Mouse (Mus musculus): ENCODE measurements around the gene Cadps2. TPM values are rescaled to one million over a fixed set of nuclear protein-coding genes. Genes with fewer than 3 reads are reported as not detected.

Gene Cadps2
- 1.2 TPM in 2 replicates for polyA plus RNA-seq (2012; rRNA removed)

DNA sequence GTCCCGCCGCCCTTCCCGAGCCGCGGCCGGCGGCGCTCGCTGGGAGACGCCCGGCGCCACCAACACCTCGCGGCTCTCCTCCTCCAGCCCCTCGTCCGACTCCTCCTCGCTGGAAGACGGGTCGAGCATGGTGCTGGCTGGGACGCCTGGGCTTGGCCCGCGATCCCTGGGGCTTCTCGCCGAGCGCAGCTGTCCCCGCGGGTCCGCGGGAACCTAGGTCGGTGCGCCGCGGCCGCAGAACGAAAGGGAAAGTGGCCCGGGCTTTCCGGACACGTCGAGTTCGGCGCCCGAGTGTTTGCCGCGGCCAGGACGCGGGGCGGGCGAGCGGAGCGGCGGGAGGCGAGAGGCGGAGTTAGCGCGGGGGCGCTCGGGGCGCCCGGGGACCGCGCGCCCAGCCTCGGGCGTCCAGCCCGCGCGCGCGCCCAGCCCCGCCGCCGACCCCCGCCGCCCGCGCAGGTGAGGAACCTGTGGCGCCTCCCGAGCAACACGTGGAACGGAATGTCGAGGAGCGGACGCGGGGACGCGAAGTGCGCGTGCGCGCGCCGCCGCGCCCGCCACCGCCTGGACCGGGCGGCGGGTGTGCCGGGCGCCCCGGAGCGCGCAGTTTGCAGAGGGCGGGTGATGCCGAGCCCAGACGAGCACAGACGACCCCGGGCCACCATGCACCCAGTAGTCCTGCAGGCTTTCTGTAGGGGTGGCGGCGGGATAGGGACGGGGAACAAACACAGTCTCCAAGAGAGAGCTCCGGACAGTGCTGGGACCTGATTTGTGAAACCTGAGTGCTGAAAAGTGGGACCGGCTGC, at the start of gene Cadps2:
Gene Cadps2 (minus strand): TSS at position 413 of the 803 bp plus-strand sequence.

DNA sequence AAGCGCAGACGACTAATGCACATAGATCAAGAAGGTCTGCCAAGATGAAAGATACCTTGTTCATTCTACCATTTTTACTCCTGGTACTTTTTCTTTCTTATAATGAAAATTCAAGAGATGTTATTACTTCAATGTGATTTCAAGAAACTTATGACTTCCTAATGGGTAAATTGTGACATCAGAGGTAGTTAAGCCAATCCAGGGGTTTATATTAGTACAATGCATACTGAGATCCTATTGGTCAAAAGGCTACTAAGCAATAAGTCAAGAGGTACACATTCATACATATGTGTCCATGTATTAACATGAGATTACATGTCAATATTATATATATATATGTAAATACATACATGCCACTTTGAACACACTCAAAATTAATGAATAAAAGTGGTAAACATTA, 184.2 kb downstream of the Cadps2 start, which contains the start of gene Rnf148:
Gene Rnf148 (minus strand): TSS at position 101 of the 400 bp plus-strand sequence.

DNA sequence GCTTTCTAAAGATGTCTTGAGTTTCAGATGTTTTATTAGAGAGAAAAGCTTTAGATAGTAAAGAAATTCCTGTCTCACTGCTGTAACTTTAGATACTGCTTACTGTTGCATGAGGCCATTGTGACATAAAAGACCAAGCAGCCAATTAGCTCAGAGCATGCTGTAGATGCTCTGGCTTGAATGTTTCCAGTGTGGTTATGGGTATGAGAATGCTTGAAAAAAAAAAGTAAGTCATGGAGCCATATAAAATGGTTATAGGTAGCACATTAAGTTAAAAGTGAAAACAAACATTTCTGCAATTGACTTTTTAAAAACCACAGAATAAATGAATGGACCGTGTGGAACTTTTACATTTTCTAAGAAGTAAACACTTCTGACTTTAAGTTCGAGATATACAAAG, 189.0 kb downstream of the Cadps2 start, which contains the start of gene Rnf133:
Gene Rnf133 (minus strand): TSS at position 101 of the 400 bp plus-strand sequence.

DNA sequence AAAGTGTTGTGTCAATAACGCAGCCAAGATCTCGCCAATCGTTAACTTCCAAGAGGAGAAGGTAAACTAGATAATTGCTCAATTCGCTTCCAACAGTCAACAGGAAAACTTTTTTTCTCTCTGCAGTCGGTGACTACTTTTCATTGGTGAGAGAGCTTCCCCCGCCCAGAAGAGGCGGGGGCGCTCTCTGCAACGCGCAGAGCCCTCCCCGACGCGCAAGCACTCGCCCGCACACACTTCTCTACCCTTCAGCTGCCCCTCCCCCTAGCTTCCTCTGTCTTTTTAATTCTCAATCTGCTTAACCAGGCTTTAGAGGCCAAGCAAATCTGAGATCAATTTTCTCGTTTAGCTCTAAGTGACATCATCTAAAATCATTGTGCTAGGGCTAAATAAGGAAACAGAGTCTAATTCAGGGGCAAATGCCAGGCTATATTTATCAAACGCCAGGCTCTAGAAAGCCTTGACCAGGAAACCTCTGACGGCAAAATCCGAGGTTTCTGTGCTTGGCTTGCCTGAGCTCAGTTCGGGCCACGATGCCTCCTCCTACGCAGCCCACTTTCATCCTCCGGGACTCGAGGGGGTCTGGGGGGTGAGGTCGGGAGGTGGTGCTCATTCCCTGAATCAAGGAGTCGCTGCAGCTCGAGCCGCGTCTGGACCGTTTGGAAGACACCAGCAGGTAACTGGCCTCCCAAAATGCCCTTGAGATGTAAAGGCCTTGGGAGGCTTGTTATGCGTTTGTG, 590.7 kb downstream of the Cadps2 start, which contains the start of gene Fezf1:
Gene Fezf1 (minus strand): TSS at position 50 of the 740 bp plus-strand sequence.

Other genes with a start within 250 kb of the Cadps2 start
- gene Rnf133, start 189.1 kb downstream of the Cadps2 start, polyA plus RNA-seq (2012; rRNA removed), result not detected in 2 replicates
- gene Rnf148, start 184.3 kb downstream of the Cadps2 start, polyA plus RNA-seq (2012; rRNA removed), result not detected in 2 replicates
- gene Tas2r118, start 130.6 kb upstream of the Cadps2 start, polyA plus RNA-seq (2012; rRNA removed), result not detected in 2 replicates

All from stomach, adult 2 months (tissue).